ENCODE assay signal across 11 mouse cellular contexts in genomic region chr8:119819976-119820375, GRCm38 (mm10).
"Had no signal": no experiment of that assay in that cellular context is flagged by ENCODE, and none has a peak within 500 bp of the region (broad histone marks: within the 10 kb centered on the region; RNA-seq: fewer than 3 reads in every experiment).

No protein-coding gene starts in this region.

- DNase-seq: layer of hippocampus, adult 9-11 months; layer of hippocampus, postnatal 36 days; liver, embryonic 13.5 days; lung, adult 2 months; lung, postnatal 14 days; lung, postnatal 4 days; thymus, adult 18-20 months; thymus, postnatal 25 days had no signal

- H3K9me3 ChIP-seq: liver, embryonic 13.5 days; midbrain, embryonic 12.5 days had no signal

- H3K4me3 ChIP-seq: layer of hippocampus, adult 2 months; left cerebral cortex, adult 2 months; liver, embryonic 13.5 days; midbrain, embryonic 12.5 days had no signal

- H3K27me3 ChIP-seq: liver, embryonic 13.5 days; midbrain, embryonic 12.5 days had no signal

- H3K27ac ChIP-seq: layer of hippocampus, adult 2 months; left cerebral cortex, adult 2 months; liver, embryonic 13.5 days; midbrain, embryonic 12.5 days had no signal
